Mouse (Mus musculus) thymus, postnatal 36 days (tissue): ENCODE results near the gene Bud23.
"Not testable (repeated sequence)": the region's sequence is repeated elsewhere in the genome, so short reads cannot be mapped to it uniquely, and the experiment has no call there.

Experiments
- DNase-seq, 2 experiments: peaks; one replicate each; pipeline ENCODE4 v3.0.0; 2022; ENCODE audit warnings: mixed read lengths in 2 of 2

The Bud23 gene

DNA sequence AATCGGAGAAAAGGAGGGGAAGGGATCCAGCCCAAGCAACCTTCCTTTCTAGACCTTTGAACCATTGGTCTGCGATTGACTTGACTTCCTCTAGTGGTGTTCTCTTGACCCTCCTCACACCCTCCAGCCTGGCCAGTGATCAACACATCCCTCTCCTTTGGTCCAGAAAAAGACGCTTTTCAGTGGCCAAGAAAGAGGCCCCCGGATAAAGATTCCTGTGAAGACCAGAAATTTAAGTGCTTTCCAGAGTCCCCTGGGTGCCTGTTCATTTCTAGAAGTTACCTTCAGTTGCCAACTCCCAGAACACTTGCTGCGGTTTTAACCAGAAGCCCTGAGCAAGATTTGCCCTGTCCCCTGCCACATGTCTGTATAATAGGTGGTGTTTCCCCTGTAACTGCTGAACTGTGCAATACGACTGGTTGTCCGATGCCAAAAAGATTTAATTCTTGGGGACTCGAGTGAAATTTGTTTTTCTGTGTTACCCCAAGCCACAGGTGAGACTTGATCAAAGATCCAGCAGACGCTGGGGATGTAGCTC is at the start of gene Bud23:
Gene Bud23, minus strand, starts transcription at position 51 of the 538 bp plus-strand sequence.
- DNase-seq, result not testable (repeated sequence)

DNA sequence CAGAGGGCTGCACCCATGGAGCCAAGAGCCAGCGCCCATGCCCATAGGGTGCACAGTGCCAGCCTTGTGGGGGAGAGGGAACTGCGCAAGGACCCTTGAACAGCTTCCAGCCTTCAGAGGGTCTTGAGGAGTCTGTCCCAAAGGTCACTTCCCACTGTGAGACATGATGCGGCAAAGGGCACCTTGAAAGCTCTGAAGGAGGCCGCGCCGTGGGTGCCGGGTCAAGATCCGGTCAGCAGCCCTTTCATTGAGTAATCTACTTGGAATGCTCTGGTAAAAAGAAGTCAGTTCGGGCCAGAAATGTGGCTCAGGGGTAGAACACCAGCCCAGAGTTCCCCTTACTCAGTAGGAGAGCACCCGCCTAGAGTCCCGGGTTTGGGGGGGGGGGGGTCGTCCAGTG is 49.0 kb upstream of the Bud23 start:
- DNase-seq, result no peak

DNA sequence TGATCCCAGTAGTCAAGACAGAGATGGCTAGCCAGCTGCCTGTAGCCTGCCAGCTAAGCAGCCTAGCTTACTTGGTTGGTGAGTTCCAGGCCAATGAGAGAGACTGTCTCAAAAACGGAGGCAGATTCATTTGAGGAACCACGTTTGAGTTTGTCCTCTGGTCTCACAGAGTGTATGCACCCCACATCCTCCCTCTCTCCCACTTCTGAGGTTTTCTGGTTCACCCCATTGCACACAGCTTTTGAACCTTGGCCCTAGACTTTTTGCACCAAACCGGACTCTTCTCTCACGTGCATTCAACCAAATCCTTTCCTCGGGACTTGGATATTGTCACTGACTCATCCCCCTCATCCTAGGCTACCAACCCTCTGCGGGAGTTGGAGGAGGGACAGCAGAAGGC is 45.2 kb upstream of the Bud23 start:
- DNase-seq, result no peak

DNA sequence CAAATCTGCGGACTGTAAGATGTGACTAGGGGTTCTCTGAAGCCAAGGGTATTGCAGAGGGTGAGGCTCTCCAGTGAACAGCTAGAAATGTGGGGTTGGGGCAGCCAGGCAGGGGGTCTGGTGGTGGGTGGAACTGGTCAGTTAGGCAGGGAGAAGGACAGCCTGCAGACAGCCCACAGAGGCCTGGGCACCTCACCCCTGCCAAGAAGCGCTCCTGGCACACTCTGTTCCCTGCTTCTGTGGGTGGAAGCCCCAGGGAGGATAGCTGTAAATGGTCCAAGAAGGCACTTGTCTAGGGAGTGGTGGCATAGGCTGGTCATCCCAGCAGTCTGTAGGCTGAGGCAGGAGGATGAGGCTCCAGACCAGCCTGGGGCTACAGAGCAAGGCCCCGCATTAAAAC is 44.7 kb upstream of the Bud23 start:
- no peak for DNase-seq

DNA sequence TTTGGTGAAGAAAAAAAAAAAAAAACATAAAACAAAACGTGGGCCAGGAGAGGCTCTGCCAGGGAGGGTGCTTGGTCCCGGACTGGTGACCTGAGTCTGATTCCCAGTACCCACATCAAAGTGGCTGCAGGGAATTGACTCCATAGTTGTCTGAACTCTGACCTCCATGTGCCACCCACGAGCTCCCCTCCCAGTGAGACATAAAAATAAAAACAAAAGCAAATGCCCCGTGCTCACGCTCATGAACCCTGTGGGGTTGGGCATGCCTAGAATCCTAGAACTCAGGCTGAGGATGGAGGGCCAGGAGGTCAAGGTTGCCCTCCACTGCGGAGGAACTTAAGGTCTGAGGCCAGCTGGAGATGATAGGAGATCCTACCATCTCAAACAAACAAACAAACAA is 44.3 kb upstream of the Bud23 start:
- DNase-seq, result no peak

DNA sequence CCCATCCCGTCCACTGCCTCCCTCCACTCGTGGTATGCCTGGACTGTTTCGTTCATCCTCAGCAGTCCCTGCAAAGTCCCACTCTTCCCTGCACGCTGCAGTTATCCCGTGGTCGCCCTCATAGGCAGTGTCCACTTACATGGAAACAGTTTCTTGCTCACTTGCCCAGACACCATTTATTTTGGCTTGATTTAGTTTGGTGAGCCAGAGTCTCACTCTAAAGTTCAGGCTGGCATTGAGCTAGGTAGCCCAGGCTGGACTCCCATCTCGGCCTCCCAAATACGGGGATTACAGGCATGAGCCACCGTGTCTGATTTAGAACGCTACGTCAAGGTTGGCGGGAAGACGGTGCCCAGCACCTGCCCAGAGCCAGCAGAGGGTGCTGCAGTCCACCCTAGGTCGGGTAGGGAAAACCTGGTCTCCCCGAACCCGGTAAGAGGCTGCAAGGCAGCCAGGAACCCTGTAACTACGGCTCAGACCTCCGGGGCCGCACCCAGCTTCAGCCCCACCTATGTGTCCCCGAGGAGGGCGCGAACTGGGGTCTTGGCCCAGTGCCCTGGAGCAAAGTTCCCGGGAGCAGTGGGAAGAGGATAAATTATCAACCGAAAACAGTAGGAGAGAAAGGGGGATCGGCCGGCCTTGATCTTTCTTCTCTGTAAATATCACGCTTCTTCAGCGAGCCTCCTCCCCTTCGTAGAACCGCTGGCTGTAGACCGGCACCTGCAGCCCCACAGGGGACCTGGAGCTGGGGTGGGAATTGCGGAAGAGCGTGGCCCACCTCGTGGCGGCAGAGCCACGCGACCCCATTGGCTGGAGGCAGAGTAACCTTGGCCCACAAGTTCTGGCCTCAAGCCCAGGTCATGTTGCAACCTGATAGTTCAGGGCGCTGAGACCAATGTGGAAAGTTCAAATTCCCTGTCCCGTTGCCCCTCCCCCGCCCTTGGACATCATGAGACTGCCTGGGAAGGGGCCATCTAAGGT is 43.1 kb upstream of the Bud23 start:
- DNase-seq, result peak; percentile 36 to 42

DNA sequence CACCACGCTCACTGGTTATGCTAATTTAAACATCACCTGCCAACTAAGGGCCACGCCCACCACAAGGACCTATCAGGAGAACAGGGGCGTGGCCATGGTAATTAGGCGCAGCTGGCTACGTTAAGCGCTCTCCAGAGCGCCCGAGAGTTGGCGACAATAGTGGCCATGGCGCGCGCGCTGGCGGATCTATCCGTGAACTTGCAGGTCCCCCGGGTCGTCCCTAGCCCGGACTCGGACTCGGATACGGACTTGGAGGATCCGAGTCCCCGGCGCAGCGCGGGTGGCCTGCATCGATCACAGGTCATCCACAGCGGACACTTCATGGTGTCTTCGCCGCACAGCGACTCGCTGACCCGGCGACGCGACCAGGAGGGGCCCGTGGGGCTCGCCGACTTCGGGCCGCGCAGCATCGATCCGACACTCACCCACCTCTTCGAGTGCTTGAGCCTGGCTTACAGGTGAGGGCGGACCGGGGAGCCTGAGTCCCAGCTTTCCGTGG is 42.0 kb upstream of the Bud23 start:
- peak; percentile 49 to 70 for DNase-seq

DNA sequence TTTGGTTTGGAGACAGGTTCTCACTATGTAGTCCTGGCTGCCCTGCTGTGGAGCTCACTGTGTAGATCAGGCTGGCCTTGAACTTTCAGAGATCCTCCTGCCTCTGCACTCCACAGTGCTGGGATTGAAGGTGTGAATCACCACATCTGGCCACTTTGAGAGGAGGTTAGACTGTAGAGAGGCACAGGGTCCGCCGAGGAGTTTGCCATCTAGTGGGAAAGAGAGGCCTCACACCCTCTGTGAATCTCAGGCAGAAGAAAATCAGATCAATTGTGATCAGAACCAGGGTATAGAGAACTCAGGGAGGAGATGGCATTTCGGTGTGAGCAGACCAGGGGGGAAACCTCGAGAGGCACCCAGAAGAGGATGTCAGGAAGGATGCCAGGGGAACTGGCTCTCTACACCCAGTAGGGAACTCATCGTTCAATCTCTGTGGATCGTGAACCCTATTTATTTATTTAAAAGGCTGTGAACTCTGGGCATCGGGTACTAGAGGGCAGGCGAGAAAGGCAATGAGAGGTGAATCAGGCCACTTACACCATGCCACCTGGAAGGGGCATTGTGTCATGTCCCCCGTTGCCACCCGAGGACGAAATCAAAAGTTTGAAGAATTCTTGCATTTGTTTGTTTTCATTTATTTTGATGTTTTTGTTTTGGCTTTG is 39.4 kb upstream of the Bud23 start:
- DNase-seq, result no peak

DNA sequence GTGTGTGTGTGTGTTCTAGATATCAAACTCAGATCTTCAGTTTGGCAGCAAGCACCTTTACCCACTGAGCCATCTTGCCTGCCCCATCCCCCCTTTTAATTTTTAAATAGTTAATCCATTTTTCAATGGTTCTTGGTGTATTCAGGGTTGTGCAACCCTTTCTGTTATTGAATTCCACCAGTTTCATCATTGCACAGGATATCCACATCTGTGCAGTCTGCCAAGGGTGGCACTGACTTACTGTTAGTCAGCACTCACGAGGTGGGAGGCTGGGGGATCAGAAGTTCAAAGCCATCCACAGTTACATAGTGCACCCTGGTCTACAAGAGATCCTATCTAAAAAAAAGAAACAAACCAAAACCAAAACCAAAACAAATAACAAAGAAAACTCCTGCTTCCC is 36.2 kb upstream of the Bud23 start:
- no peak for DNase-seq

DNA sequence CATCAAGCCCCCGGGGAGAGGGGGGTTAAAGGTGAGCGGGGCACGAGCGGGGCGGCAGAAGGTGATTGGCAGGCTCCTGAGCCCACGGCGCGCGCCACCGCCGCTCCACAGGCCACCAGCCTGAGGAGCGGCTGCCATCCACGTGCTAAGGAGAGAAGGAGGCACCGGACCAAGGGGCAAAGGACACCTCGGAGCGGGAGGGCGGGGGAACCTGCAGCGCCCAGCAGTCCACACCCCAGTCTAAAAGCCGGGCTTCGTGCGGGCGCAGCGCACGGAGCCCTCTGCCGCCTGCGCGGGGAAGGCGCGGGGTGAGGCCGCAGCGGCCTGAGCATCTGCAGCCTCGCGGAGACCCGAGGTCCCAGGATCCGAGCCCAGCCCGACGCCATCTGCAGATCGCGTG is 24.9 kb upstream of the Bud23 start, which contains the start of gene Mlxipl:
Gene Mlxipl, plus strand, starts transcription at position 238 of the 400 bp plus-strand sequence.
- no peak for DNase-seq

DNA sequence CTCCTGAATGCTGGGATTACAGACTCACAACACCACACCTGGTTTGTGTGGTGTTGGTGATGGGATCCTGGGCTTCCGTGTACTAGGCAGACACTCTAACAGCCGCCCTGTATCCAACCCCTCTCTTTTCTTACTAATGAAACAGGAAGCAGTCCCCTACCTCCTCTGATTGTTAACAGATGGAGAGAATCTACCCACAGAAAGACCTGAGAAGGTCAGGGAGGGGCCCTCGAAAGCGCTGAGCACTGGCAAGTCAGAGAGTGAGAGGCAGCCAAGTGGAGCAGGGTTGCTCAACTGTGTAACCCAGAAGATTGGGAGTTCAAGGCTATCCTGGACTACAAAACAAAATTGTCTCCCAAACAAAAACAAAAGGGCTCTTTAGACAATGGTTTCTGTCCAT is 22.1 kb upstream of the Bud23 start:
- DNase-seq, result no peak

DNA sequence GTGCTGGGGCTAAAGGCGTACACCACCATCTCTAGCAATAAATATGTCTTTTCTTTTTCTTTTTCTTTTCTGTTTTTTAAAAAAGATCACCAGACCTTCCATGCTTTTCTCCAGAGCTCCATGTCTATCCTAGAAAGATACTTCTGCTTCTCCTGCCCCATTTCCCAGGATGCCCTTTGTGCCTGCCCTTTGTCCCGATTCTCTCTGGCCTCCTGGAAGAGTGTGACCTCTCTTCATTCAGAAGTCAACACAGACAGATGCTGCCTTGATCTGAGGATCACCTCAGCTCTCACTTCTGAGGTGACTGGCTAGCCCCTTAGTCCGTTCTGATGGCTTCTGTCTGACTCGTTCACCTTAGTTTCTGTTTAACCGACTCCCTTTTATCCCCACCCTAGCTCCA is 15.8 kb upstream of the Bud23 start:
- DNase-seq, result no peak

DNA sequence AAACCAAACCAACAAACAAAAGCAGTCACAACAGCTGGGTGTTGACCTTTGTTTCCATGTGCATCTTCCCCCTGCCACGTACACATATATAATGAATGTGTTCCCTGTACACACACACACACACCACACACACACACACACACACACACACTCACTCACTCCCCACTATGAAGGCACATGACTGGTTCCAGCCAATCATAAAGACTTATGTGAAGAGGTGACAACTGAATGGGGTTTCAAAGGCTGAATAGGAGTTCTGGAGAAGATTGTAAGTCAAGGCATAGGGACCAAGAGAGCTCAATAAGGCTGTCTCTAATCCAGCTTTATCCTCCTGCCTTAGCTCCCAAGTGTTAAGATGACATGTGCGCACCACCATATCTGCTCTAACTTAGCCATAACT is 14.8 kb upstream of the Bud23 start:
- no peak for DNase-seq

DNA sequence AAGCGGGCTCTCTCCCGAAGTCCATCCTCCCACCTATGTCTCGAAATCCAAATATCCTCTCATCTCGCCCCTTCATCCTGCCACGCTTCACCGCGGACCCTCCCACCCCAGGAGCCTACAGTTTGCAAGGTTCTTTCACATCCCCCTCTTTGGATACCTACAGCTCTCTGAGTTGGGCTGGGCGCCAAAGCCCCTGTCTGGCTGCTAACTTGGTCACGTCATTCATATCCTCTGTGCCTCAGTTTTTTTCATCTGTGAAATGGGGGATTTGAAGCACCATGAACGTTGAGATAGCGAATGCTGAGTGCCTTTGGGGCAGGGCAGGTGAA is 13.7 kb upstream of the Bud23 start:
- DNase-seq, result no peak

DNA sequence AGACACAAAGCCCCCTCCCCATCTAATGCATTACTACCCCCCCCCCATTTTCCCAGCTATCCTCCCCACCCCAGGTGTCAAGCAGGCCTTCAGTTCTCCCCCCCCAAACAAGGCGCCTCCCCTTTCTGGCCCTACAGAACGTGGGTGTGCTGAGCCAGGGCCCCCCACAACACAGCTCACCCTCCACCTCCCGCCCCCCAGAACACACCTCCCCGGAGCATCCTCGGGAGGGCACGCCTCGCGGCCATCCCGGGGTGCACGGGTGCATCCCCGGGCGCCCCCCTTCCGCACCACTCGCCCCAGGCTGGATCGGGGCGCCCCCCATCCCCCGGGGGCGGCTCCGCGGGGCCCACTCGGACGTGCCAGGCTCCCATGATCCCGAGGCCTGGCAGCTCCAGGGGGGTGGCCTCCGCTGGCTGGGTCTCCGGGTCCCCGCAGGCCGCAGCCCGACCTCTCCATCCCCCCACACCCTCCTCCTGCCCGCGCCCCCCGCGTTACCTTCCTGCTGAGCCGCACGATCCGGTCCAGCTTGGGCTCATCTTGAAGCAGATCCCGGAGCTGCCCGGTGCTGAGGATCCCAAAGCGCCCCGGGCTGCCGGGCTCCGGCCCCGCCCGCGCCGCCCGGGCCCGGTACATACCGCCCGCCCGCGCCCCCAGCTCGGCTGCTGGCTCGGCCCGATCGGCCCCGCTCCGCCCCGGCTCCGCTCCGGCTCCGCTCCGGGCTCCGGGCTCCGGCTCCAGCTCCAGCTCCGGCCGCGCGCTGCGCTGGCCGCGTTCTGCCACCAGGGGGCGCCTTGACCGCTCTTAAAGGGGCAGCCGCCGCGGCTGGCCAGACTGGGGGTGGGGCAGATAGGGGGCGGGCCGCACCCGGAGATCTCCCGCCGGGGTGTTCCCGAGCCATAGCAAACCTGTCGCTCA is 13.1 kb upstream of the Bud23 start, which contains the start of gene Vps37d:
Gene Vps37d, minus strand, starts transcription at position 703 of the 918 bp plus-strand sequence.
- peak; percentile 85 to 88 for DNase-seq

DNA sequence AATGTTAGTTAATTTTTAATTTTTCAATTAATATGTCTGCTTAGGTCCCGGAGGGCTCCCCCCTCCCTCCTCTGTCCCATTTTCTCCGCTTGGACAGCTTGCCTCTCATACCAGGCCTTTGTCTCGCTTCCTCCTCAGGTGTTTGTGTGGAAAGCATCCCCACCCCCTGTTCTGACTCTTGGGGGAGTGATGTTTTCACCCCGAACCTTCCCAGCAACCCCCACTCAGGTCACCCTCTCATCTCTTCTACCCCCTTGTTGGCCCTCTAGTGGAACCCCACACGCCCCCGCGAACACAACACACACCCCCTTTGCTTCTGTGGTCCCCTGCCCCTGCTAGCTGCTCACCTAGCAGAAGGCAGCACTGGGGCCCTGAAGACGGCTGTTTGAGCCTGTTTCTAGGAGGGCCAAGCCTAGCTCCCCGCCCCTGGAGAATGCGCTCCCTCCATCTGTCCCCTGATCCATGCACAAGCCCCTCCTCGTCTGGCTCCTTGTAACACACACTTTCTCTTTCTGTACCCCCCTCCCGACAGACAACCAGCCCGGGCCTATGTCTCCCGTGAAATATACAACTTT is 12.3 kb upstream of the Bud23 start:
- DNase-seq, result no peak

DNA sequence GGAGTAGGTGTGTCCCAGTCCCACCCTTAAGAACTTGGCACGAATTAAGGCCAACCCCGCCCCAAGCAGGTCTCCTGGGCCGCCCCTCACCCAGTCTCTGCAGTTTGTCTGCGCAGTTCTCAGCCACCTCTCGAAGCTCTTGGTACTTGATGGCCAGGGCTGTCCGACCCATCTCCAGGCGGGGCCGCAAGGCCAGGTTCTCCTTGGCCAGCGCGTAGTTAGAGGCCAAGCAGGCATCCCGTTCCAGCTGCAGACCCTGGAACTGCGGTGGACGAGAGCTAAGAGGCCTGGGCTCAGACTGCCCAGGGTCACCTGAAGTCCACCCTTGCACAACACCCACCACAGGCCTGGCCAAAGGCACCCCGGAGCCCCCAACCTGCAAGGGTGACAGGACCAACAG is 11.6 kb upstream of the Bud23 start:
- no peak for DNase-seq

DNA sequence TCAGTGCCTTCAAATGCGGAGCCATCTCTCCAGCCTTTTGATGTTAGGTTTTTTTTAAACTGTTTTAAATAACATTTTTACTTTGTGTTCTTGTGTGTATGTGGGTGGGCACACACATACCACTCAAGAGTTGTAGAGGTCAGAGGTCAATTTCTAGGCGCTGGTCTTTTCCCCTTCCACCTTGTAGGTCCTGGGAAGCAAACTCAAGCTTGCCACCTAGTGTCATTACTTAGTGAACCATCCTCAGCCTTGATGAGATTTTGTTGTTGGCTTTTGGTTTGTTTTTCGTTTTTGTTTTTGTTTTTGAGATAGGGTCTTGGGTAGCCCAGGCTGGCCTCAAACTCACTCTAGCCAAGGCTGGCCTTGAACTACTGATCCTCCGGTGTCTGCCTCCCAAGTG is 10.9 kb upstream of the Bud23 start:
- DNase-seq, result no peak

DNA sequence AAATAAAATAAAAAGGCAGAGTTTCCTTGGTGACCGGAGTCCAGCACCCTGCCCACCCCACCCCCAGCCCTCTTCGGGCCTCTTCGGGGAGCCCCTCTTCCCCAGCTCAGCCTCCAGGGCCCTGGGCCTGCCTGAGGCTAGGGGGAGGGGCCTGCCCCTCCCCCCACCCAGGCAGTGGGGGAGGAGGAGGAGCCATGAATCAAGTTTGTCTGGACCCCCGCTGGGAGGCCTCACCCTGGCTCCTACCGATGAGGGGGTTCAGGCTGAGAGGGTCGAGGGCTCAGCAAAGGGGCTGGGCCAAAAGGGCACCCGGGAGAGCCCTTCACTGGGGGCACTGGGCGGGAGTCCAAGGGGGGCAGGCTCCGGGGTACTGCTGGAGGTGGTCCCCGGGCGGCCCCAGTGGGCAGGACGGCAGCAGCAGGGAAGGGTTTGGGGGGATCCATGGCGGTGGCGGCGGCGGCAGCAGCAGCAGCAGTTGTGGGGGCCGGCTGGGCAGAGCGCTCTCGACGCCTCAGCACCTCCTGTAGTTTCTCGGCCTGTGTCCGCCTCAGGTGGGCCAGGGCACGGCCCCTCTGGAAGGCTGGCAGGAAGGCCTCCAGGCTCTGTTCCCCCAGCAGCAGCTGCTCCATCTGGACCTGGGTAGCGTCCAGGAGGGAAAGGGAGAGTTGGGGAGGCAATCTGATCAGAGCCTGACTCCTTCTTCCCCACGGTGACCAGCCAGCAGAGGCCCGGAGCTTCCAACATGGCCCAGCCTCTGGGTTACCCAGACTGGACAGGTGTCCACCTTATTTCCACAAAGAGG is 8.8 kb upstream of the Bud23 start:
- DNase-seq, result no peak

DNA sequence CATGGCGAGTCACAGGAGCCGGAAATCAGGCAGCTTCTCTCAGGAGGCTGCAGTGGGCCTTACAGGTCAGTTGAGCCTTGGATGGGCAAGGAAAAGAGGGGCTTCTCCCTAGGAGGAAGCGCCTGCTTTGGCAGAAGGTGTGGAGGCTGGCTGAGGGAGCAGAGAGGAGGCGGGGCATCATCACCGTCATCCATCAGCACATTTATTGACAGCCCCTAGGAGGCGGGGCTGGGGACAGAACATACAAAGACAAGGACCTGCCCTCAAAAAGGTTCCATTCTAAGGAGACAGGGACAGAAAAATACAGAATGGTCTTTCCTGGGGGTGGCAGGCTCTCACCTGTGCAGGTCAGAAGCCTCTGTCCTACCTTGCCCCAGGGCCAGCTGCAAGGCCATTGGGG is 8.0 kb upstream of the Bud23 start:
- no peak for DNase-seq

DNA sequence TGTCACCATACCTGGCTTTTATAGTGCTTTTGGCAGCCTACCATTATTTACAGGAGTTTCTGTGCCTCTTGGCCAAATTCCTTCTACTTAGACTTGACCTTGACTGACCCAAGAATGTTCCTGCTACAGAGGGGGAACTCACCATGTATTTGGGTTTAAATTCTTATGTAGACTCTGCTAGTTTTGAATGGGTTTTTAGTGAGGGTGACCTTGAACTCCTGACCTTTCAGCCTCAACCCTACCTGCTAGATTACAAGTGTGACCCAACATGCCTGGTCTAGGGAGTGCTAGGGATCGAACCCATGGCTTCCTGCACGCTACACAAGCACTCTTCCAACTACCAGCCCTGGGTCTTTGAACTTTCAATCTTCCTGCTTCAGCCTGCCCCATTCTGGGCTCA is 7.3 kb upstream of the Bud23 start:
- DNase-seq, result no peak
